Mouse (Mus musculus) liver, embryonic 16.5 days (tissue): ENCODE measurements around the gene Ap4s1. TPM values are rescaled to one million over a fixed set of nuclear protein-coding genes. Genes with fewer than 3 reads are reported as not detected.

Source experiments
- ATAC-seq: fragments of 200-750 bp; cut with Nextera tagmentation; 2 replicates; pipeline ENCODE4 v1.8.0; 2017; ENCODE audit warnings: low read depth, mild to moderate bottlenecking, moderate number of reproducible peaks, moderate library complexity
- H3K27ac ChIP-seq: fragments of 300-500 bp; sonication (generic); 2 replicates; pipeline ENCODE4 v1.5.1; 2014; ENCODE audit warnings: mild to moderate bottlenecking, low read length
- H3K27me3 ChIP-seq: fragments of 300-500 bp; sonication (generic); 2 replicates; pipeline ENCODE4 v1.6.1; 2014; ENCODE audit warnings: low read depth, low read length, mixed read lengths; ENCODE audit not compliant: control insufficient read depth, insufficient read depth
- H3K36me3 ChIP-seq: fragments of 300-500 bp; sonication (generic); 2 replicates; pipeline ENCODE4 v1.6.1; 2014; ENCODE audit warnings: mild to moderate bottlenecking; ENCODE audit not compliant: control insufficient read depth, insufficient read depth
- H3K4me1 ChIP-seq: fragments of 300-500 bp; sonication (generic); 2 replicates; pipeline ENCODE4 v1.6.1; 2014; ENCODE audit warnings: low read depth, low read length, mixed read lengths; ENCODE audit not compliant: control insufficient read depth
- H3K4me2 ChIP-seq: fragments of 300-500 bp; sonication (generic); 2 replicates; pipeline ENCODE4 v1.6.1; 2014; ENCODE audit warnings: low read depth, low read length, mixed read lengths
- H3K4me3 ChIP-seq: fragments of 300-500 bp; sonication (generic); 2 replicates; pipeline ENCODE4 v1.5.1; 2014; ENCODE audit warnings: low read depth, mild to moderate bottlenecking, low read length
- H3K9ac ChIP-seq: fragments of 300-500 bp; sonication (generic); 2 replicates; pipeline ENCODE4 v1.6.1; 2014; ENCODE audit warnings: low read depth, low read length
- H3K9me3 ChIP-seq: fragments of 300-500 bp; sonication (generic); replicated peaks from 2 replicates; pipeline ENCODE4 v1.6.1; 2016; ENCODE audit warnings: low read length; ENCODE audit not compliant: control insufficient read depth
- WGBS: fragments of 180-500 bp; shearing (Covaris S2); extraction: QIAGEN DNeasy Blood & Tissue Kit; methylation state at CpG from one replicate; pipeline ENCODE4 v1.1.7; 2014; ENCODE audit not compliant: insufficient replicate concordance; 5-methylcytosine and 5-hydroxymethylcytosine counted together
- polyA plus RNA-seq: library from polyadenylated mRNA; unstranded; fragments of >200 nt; fragmentation: Nextera tagmentation; extraction: Ambion mirVana; gene quantifications from 2 replicates; pipeline ENCODE4 v1.2.1, GENCODE M21; 2015

Ap4s1 gene
- polyA plus RNA-seq, 1 experiment from 2014 or later = 10.7 TPM

GRCm38 (mm10) chr12:51736381-51736780 lies 45.5 kb downstream of the Ap4s1 start:
- Histone ChIP-seq H3K27me3 (no peaks in the 10 kb centered on the region), H3K27ac (no peak overlapping the region), H3K4me3 (no peak overlapping the region), H3K9ac (no peak overlapping the region), H3K9me3 (no peaks in the 10 kb centered on the region), H3K36me3 (peaks cover 1% of the 10 kb centered on the region; the same call in 1 of the 2 replicates), H3K4me2 (no peak overlapping the region), H3K4me1 (no peaks in the 10 kb centered on the region)
- 72% methylated on average over 3 of the region's 3 CpGs for WGBS
- no peak for ATAC-seq

- Histone ChIP-seq H3K27ac (no peak overlapping the region), H3K4me1 (no peaks in the 10 kb centered on the region), H3K4me2 (no peak overlapping the region), H3K9ac (no peak overlapping the region), H3K27me3 (no peaks in the 10 kb centered on the region), H3K36me3 (peaks cover 4% of the 10 kb centered on the region), H3K9me3 (no peaks in the 10 kb centered on the region), H3K4me3 (no peak overlapping the region)
- no peak for ATAC-seq
- WGBS = 78% methylated on average over 1 of the region's 1 CpGs
Observed at GRCm38 (mm10) chr12:51736807-51737206, 46.0 kb downstream of the Ap4s1 start.

GRCm38 (mm10) chr12:51741690-51742089 lies 50.9 kb downstream of the Ap4s1 start:
- H3K9ac ChIP-seq = no peak overlapping the region
- H3K9me3 ChIP-seq = no peaks in the 10 kb centered on the region
- peaks cover 42% of the 10 kb centered on the region for H3K36me3 ChIP-seq
- H3K4me2 ChIP-seq = no peak overlapping the region
- WGBS = 72% methylated on average over 6 of the region's 6 CpGs
- 0 out of 2 replicates have a peak, but pooled peaks have one; percentile 21 for ATAC-seq
- H3K27ac ChIP-seq = no peak overlapping the region
- H3K4me1 ChIP-seq = no peaks in the 10 kb centered on the region
- no peaks in the 10 kb centered on the region for H3K27me3 ChIP-seq
- no peak overlapping the region for H3K4me3 ChIP-seq

- peaks cover 68% of the 10 kb centered on the region for H3K36me3 ChIP-seq
- no peak for ATAC-seq
- no peak overlapping the region for H3K4me2 ChIP-seq
- no peak overlapping the region for H3K4me3 ChIP-seq
- H3K27ac ChIP-seq = no peak overlapping the region
- H3K9ac ChIP-seq = no peak overlapping the region
- no peaks in the 10 kb centered on the region for H3K27me3 ChIP-seq
- 81% methylated on average over 6 of the region's 6 CpGs for WGBS
- no peaks in the 10 kb centered on the region for H3K4me1 ChIP-seq
- no peaks in the 10 kb centered on the region for H3K9me3 ChIP-seq
Observed at GRCm38 (mm10) chr12:51744957-51745356, 54.1 kb downstream of the Ap4s1 start.

GRCm38 (mm10) chr12:51747348-51747747 lies 56.5 kb downstream of the Ap4s1 start:
- WGBS = 62% methylated on average over 2 of the region's 2 CpGs
- Histone ChIP-seq H3K27me3 (no peaks in the 10 kb centered on the region), H3K4me1 (no peaks in the 10 kb centered on the region), H3K9ac (no peak overlapping the region), H3K9me3 (no peaks in the 10 kb centered on the region), H3K4me3 (no peak overlapping the region), H3K4me2 (no peak overlapping the region), H3K36me3 (peaks cover 82% of the 10 kb centered on the region), H3K27ac (no peak overlapping the region)
- ATAC-seq = no peak

GRCm38 (mm10) chr12:51755938-51756598 lies 65.2 kb downstream of the Ap4s1 start:
- Histone ChIP-seq H3K9ac (no peak overlapping the region), H3K27ac (no peak overlapping the region), H3K4me2 (no peak overlapping the region), H3K4me1 (no peaks in the 10 kb centered on the region), H3K27me3 (no peaks in the 10 kb centered on the region), H3K4me3 (no peak overlapping the region), H3K9me3 (no peaks in the 10 kb centered on the region), H3K36me3 (peaks cover 70% of the 10 kb centered on the region)
- 0 out of 2 replicates have a peak, but pooled peaks have one; percentile 13 for ATAC-seq
- WGBS = 88% methylated on average over 12 of the region's 12 CpGs

GRCm38 (mm10) chr12:51756599-51756961 lies 65.7 kb downstream of the Ap4s1 start:
- Histone ChIP-seq H3K36me3 (peaks cover 67% of the 10 kb centered on the region), H3K27me3 (no peaks in the 10 kb centered on the region), H3K4me1 (no peaks in the 10 kb centered on the region), H3K4me2 (no peak overlapping the region), H3K9ac (no peak overlapping the region), H3K4me3 (no peak overlapping the region), H3K9me3 (no peaks in the 10 kb centered on the region), H3K27ac (no peak overlapping the region)
- no peak for ATAC-seq

- 90% methylated on average over 3 of the region's 3 CpGs for WGBS
- no peak overlapping the region for H3K4me3 ChIP-seq
- no peak for ATAC-seq
- H3K27ac ChIP-seq = no peak overlapping the region
- H3K9me3 ChIP-seq = no peaks in the 10 kb centered on the region
- no peak overlapping the region for H3K4me2 ChIP-seq
- H3K9ac ChIP-seq = no peak overlapping the region
- H3K4me1 ChIP-seq = no peaks in the 10 kb centered on the region
- peaks cover 66% of the 10 kb centered on the region for H3K36me3 ChIP-seq
- H3K27me3 ChIP-seq = no peaks in the 10 kb centered on the region
Observed at GRCm38 (mm10) chr12:51759374-51759773, 68.5 kb downstream of the Ap4s1 start.

GRCm38 (mm10) chr12:51767454-51767853 lies 76.6 kb downstream of the Ap4s1 start:
- peak; percentile 74 for ATAC-seq
- H3K4me1 ChIP-seq = no peaks in the 10 kb centered on the region
- no peak overlapping the region for H3K9ac ChIP-seq
- H3K27me3 ChIP-seq = no peaks in the 10 kb centered on the region
- no peaks in the 10 kb centered on the region for H3K9me3 ChIP-seq
- 70% methylated on average over 4 of the region's 4 CpGs for WGBS
- H3K4me2 ChIP-seq = no peak overlapping the region
- no peak overlapping the region for H3K27ac ChIP-seq
- H3K4me3 ChIP-seq = no peak overlapping the region
- H3K36me3 ChIP-seq = peaks cover 49% of the 10 kb centered on the region
